In genomic region chr3:81279266-81279665, GRCm38 (mm10) we compare ENCODE assay signal across 25 mouse cellular contexts.
DNase-seq lines count a peak whose midpoint lies in the region; ATAC-seq and TF ChIP-seq lines count a peak whose summit lies in the region.
"Had no signal": no experiment of that assay in that cellular context is flagged by ENCODE, and none has a peak within 500 bp of the region (broad histone marks: within the 10 kb centered on the region; RNA-seq: fewer than 3 reads in every experiment).

No protein-coding gene starts in this region.

- DNase-seq in cerebellum, postnatal 14 days, result peak; percentile 20 to 60
- DNase-seq in cerebellum, adult 11-12 months, result no peak
- DNase-seq in hindbrain, postnatal 0 days (ENCODE audit: low spot score), result peak; percentile 49
- DNase-seq in brain, adult 2 months (ENCODE audit: low read depth, low spot score), result peak; percentile 4
- DNase-seq in gastrocnemius, postnatal 4 days (ENCODE audit: low spot score in 2 of 2), result no peak
- DNase-seq: adrenal gland, adult 2 months; adrenal gland, postnatal 14 days; forebrain, postnatal 0 days; gastrocnemius, adult 2 months; gastrocnemius, postnatal 14 days; heart, adult 18-20 months; heart, postnatal 10 days; heart, postnatal 36 days; kidney, adult 18-20 months had no signal

- no peaks in the 10 kb centered on the region for H3K27me3 ChIP-seq in hindbrain, postnatal 0 days (ENCODE audit: insufficient read depth, low read length)
- no peaks in the 10 kb centered on the region for H3K27me3 ChIP-seq in hindbrain, embryonic 12.5 days
- H3K27me3 ChIP-seq: embryonic facial prominence, embryonic 12.5 days; embryonic facial prominence, embryonic 15.5 days; heart, embryonic 12.5 days; heart, embryonic 15.5 days; hindbrain, embryonic 15.5 days had no signal

- WGBS in hindbrain, postnatal 0 days, result 29% methylated on average over 2 of the region's 2 CpGs
- 65% methylated on average over 2 of the region's 2 CpGs for WGBS in hindbrain, embryonic 12.5 days

- no peak overlapping the region for H3K27ac ChIP-seq in hindbrain, postnatal 0 days
- no peak overlapping the region for H3K27ac ChIP-seq in hindbrain, embryonic 12.5 days
- H3K27ac ChIP-seq: embryonic facial prominence, embryonic 12.5 days; embryonic facial prominence, embryonic 15.5 days; gastrocnemius, adult 2 months; heart, embryonic 15.5 days; hindbrain, embryonic 10.5 days; hindbrain, embryonic 15.5 days had no signal

- H3K9me3 ChIP-seq in hindbrain, postnatal 0 days (ENCODE audit: low read length), result no peaks in the 10 kb centered on the region
- H3K9me3 ChIP-seq in hindbrain, embryonic 12.5 days (replicated peaks), result no peaks in the 10 kb centered on the region
- H3K9me3 ChIP-seq: embryonic facial prominence, embryonic 12.5 days; embryonic facial prominence, embryonic 15.5 days; heart, embryonic 12.5 days; heart, embryonic 15.5 days; hindbrain, embryonic 10.5 days; hindbrain, embryonic 15.5 days had no signal

- no peaks in the 10 kb centered on the region for H3K4me1 ChIP-seq in hindbrain, postnatal 0 days (ENCODE audit: insufficient read depth, low read length)
- H3K4me1 ChIP-seq in hindbrain, embryonic 12.5 days, result no peaks in the 10 kb centered on the region
- H3K4me1 ChIP-seq: embryonic facial prominence, embryonic 12.5 days; embryonic facial prominence, embryonic 15.5 days; heart, embryonic 12.5 days; heart, embryonic 15.5 days; hindbrain, embryonic 10.5 days; hindbrain, embryonic 15.5 days had no signal

- no peak for TF ChIP-seq CTCF in hindbrain, postnatal 0 days (IDR thresholded peaks at IDR 0.05; ENCODE audit: low read depth)

- H3K9ac ChIP-seq in hindbrain, postnatal 0 days (replicated peaks; ENCODE audit: low read length), result no peak overlapping the region
- no peak overlapping the region for H3K9ac ChIP-seq in hindbrain, embryonic 12.5 days
- H3K9ac ChIP-seq: embryonic facial prominence, embryonic 12.5 days; embryonic facial prominence, embryonic 15.5 days; forebrain, postnatal 0 days; heart, embryonic 12.5 days; heart, embryonic 15.5 days; hindbrain, embryonic 15.5 days had no signal

- H3K4me2 ChIP-seq in hindbrain, postnatal 0 days (ENCODE audit: low read depth, low read length), result no peak overlapping the region
- H3K4me2 ChIP-seq in hindbrain, embryonic 12.5 days (replicated peaks), result no peak overlapping the region
- H3K4me2 ChIP-seq: embryonic facial prominence, embryonic 12.5 days; embryonic facial prominence, embryonic 15.5 days; heart, embryonic 12.5 days; heart, embryonic 15.5 days; hindbrain, embryonic 15.5 days had no signal

- no peaks in the 10 kb centered on the region for H3K36me3 ChIP-seq in hindbrain, postnatal 0 days (ENCODE audit: insufficient read depth, low read length)
- H3K36me3 ChIP-seq in hindbrain, embryonic 12.5 days, result no peaks in the 10 kb centered on the region
- H3K36me3 ChIP-seq: embryonic facial prominence, embryonic 12.5 days; embryonic facial prominence, embryonic 15.5 days; heart, embryonic 12.5 days; heart, embryonic 15.5 days; hindbrain, embryonic 10.5 days; hindbrain, embryonic 15.5 days had no signal

- no peak overlapping the region for H3K4me3 ChIP-seq in hindbrain, postnatal 0 days (ENCODE audit: low read length)
- no peak overlapping the region for H3K4me3 ChIP-seq in hindbrain, embryonic 12.5 days
- H3K4me3 ChIP-seq: embryonic facial prominence, embryonic 12.5 days; embryonic facial prominence, embryonic 15.5 days; gastrocnemius, adult 2 months; heart, embryonic 12.5 days; heart, embryonic 15.5 days; hindbrain, embryonic 10.5 days; hindbrain, embryonic 15.5 days had no signal

- 0 out of 2 replicates have a peak, but pooled peaks have one; percentile 35 for ATAC-seq in hindbrain, postnatal 0 days
- no peak for ATAC-seq in hindbrain, embryonic 12.5 days (ENCODE audit: low FRiP score)
- ATAC-seq: CD4-positive, CD25-positive, alpha-beta regulatory T cell, adult 4 months; forebrain, embryonic 14.5 days; forebrain, postnatal 0 days; inflammation-experienced regulatory T-cells, adult 6 months; intestine, embryonic 16.5 days had no signal

Comparison
In these comparisons a context has a peak if more than half of its experiments do, and no peak if none do; other contexts are left out.
1. DNase-seq: peak in cerebellum, postnatal 14 days (2 of 2), hindbrain, postnatal 0 days (single experiment) and brain, adult 2 months (single experiment); none in cerebellum, adult 11-12 months (single experiment) and gastrocnemius, postnatal 4 days (0 of 2).